34 mouse cellular contexts compared by ENCODE assay signal in genomic region chr10:39682556-39682955, GRCm38 (mm10).
"Had no signal": no experiment of that assay in that cellular context is flagged by ENCODE, and none has a peak within 500 bp of the region (broad histone marks: within the 10 kb centered on the region; RNA-seq: fewer than 3 reads in every experiment).

No protein-coding gene starts in this region.

- H3K9ac ChIP-seq: heart, embryonic 12.5 days; heart, embryonic 13.5 days; heart, embryonic 15.5 days; hindbrain, embryonic 12.5 days; hindbrain, embryonic 13.5 days; hindbrain, embryonic 14.5 days; hindbrain, embryonic 15.5 days; intestine, embryonic 15.5 days; kidney, embryonic 15.5 days had no signal

- H3K4me3 ChIP-seq: heart, embryonic 12.5 days; heart, embryonic 13.5 days; heart, embryonic 15.5 days; hindbrain, embryonic 10.5 days; hindbrain, embryonic 12.5 days; hindbrain, embryonic 13.5 days; hindbrain, embryonic 15.5 days; intestine, embryonic 15.5 days; kidney, embryonic 15.5 days; layer of hippocampus, adult 2 months; left cerebral cortex, adult 2 months had no signal

- ATAC-seq: hindbrain, embryonic 16.5 days; hindbrain, postnatal 0 days; inflammation-experienced regulatory T-cells, adult 6 months; intestine, embryonic 15.5 days; intestine, embryonic 16.5 days; intestine, postnatal 0 days had no signal

- H3K36me3 ChIP-seq: heart, embryonic 12.5 days; heart, embryonic 15.5 days; hindbrain, embryonic 15.5 days; intestine, embryonic 15.5 days; kidney, embryonic 15.5 days had no signal

- H3K27ac ChIP-seq: heart, embryonic 13.5 days; heart, embryonic 15.5 days; hindbrain, embryonic 10.5 days; hindbrain, embryonic 12.5 days; hindbrain, embryonic 13.5 days; hindbrain, embryonic 14.5 days; hindbrain, embryonic 15.5 days; hindbrain, postnatal 0 days; intestine, embryonic 15.5 days; kidney, embryonic 15.5 days; kidney, postnatal 0 days; layer of hippocampus, adult 2 months; left cerebral cortex, adult 2 months had no signal

- H3K4me1 ChIP-seq: heart, embryonic 15.5 days; hindbrain, embryonic 10.5 days; hindbrain, embryonic 12.5 days had no signal

- H3K27me3 ChIP-seq: heart, embryonic 12.5 days; heart, embryonic 13.5 days; heart, embryonic 15.5 days; hindbrain, embryonic 12.5 days; hindbrain, embryonic 13.5 days; hindbrain, embryonic 15.5 days; intestine, embryonic 15.5 days; kidney, embryonic 15.5 days had no signal

- H3K9me3 ChIP-seq: heart, embryonic 12.5 days; heart, embryonic 13.5 days; heart, embryonic 15.5 days; hindbrain, embryonic 10.5 days; hindbrain, embryonic 12.5 days; hindbrain, embryonic 13.5 days; hindbrain, embryonic 15.5 days; intestine, embryonic 15.5 days; kidney, embryonic 15.5 days had no signal

- DNase-seq: heart, postnatal 10 days; heart, postnatal 14 days; heart, postnatal 36 days; heart, postnatal 4 days; kidney, adult 11 months; kidney, adult 18-20 months; kidney, adult 2 months; kidney, adult 8-10 months; kidney, adult 9 months; kidney, postnatal 10 days; kidney, postnatal 14 days; kidney, postnatal 25 days; kidney, postnatal 36 days; kidney, postnatal 4 days; layer of hippocampus, adult 9-11 months; layer of hippocampus, postnatal 36 days had no signal

- H3K4me2 ChIP-seq: heart, embryonic 12.5 days; heart, embryonic 13.5 days; heart, embryonic 15.5 days; hindbrain, embryonic 12.5 days; hindbrain, embryonic 13.5 days; hindbrain, embryonic 14.5 days; hindbrain, embryonic 15.5 days; intestine, embryonic 15.5 days; kidney, embryonic 15.5 days had no signal
